Mouse (Mus musculus) G1E (cell line): ENCODE measurements around the gene Vps4b. TPM values are rescaled to one million over a fixed set of nuclear protein-coding genes. Genes with fewer than 3 reads are reported as not detected.

ENCODE experiments used
- ATAC-seq: 2 replicates; pipeline ENCODE4 v1.8.0; 2016; ENCODE audit warnings: mild to moderate bottlenecking; ENCODE audit not compliant: insufficient number of reproducible peaks, poor library complexity, low FRiP score, severe bottlenecking; ENCODE audit errors: extremely low read depth
- DNase-seq: peaks from one replicate; pipeline ENCODE4 v3.0.0; 2012; ENCODE audit warnings: low spot score
- H3K27me3 ChIP-seq: 2 replicates; pipeline ENCODE4 v1.6.1; 2012; ENCODE audit warnings: mild to moderate bottlenecking, low read length, inconsistent platforms; ENCODE audit not compliant: insufficient read depth
- H3K36me3 ChIP-seq: replicated peaks from 2 replicates; pipeline ENCODE3; 2012; ENCODE audit warnings: mild to moderate bottlenecking, inconsistent platforms
- H3K4me1 ChIP-seq: 2 replicates; pipeline ENCODE4 v1.6.1; 2012; ENCODE audit warnings: low read depth, low read length, inconsistent platforms, mixed read lengths; ENCODE audit not compliant: insufficient read depth
- H3K4me3 ChIP-seq: 2 replicates; pipeline ENCODE4 v1.5.1; 2012; ENCODE audit warnings: low read depth, mild to moderate bottlenecking, inconsistent platforms, low read length, moderate library complexity, mixed read lengths
- H3K9me3 ChIP-seq: replicated peaks from 2 replicates; pipeline ENCODE4 v1.6.1; 2012; ENCODE audit warnings: inconsistent platforms
- CTCF ChIP-seq: IDR thresholded peaks from 2 replicates; pipeline ENCODE4 v1.5.1; 2012; ENCODE audit warnings: low read depth, low read length, inconsistent platforms, mixed read lengths
- GATA1 ChIP-seq: IDR thresholded peaks from 2 replicates; pipeline ENCODE4 v1.6.1; 2012; ENCODE audit warnings: borderline replicate concordance, low read length, inconsistent platforms, mixed read lengths
- GATA2 ChIP-seq: IDR thresholded peaks from 2 replicates; pipeline ENCODE4 v1.6.1; 2012; ENCODE audit warnings: low read depth, low read length, inconsistent platforms, borderline replicate concordance
- POLR2AphosphoS5 ChIP-seq: IDR thresholded peaks from 2 replicates; pipeline ENCODE4 v1.6.1; 2012; ENCODE audit warnings: low read depth, low read length, inconsistent platforms; ENCODE audit not compliant: insufficient replicate concordance
- TAL1 ChIP-seq: conservative IDR thresholded peaks from 2 replicates; pipeline ENCODE4 v1.6.1; 2012; ENCODE audit warnings: low read depth, low read length, inconsistent platforms, mixed read lengths
- polyA plus RNA-seq: library from polyadenylated mRNA; stranded (reverse); fragments of >175 nt; gene quantifications from 2 replicates; pipeline ENCODE4 v1.2.3, GENCODE M21; 2012
- total RNA-seq, 2 experiments: library from RNA; stranded (forward) in 1 of 2; stranded (reverse) in 1 of 2; fragments of 200-1000 nt in 1 of 2; fragments of >200 nt in 1 of 2; fragmentation: Nextera tagmentation in 1 of 2; gene quantifications; 2 replicates each; pipeline ENCODE4 v1.2.3; 2014 to 2017

Vps4b gene
- total RNA-seq (2014; fragmentation: Nextera tagmentation) = 174 and 200 TPM in 2 replicates
- total RNA-seq (2017) = 159 and 219 TPM in 2 replicates
- 51.7 and 63.5 TPM in 2 replicates for polyA plus RNA-seq

GRCm38 (mm10) chr1:106796542-106796924 is at the start of gene Vps4b:
Vps4b (minus strand) TSS chr1:106796728.
- Histone ChIP-seq H3K27me3 (no peaks in the 10 kb centered on the region), H3K4me1 (peaks cover 33% of the 10 kb centered on the region), H3K36me3 (peaks cover 15% of the 10 kb centered on the region), H3K9me3 (no peaks in the 10 kb centered on the region), H3K4me3 (peak within 1 kb of the TSS; percentile 91)
- peak; percentile 95 for ATAC-seq
- TF ChIP-seq POLR2AphosphoS5 (peak; percentile 31; the same call in 1 of the 2 replicates), GATA1 (no peak)
- DNase-seq = peak; percentile 89

GRCm38 (mm10) chr1:106828784-106829183 is 32.3 kb upstream of the Vps4b start:
- no peaks in the 10 kb centered on the region for H3K27me3 ChIP-seq
- DNase-seq (no peak), ATAC-seq (no peak)
- no peak overlapping the region for H3K4me3 ChIP-seq
- no peaks in the 10 kb centered on the region for H3K4me1 ChIP-seq
- no peaks in the 10 kb centered on the region for H3K9me3 ChIP-seq
- no peaks in the 10 kb centered on the region for H3K36me3 ChIP-seq
- TF ChIP-seq GATA1 (no peak), GATA2 (no peak), POLR2AphosphoS5 (no peak), CTCF (no peak), TAL1 (no peak)

GRCm38 (mm10) chr1:106822297-106822696 is 25.8 kb upstream of the Vps4b start:
- ATAC-seq (no peak), DNase-seq (no peak)
- TF ChIP-seq TAL1 = no peak
- TF ChIP-seq POLR2AphosphoS5 = no peak
- TF ChIP-seq CTCF = no peak
- TF ChIP-seq GATA1 = no peak
- TF ChIP-seq GATA2 = no peak
- H3K27me3 ChIP-seq = peaks cover 4% of the 10 kb centered on the region; the same call in 1 of the 2 replicates
- H3K4me3 ChIP-seq = no peak overlapping the region
- H3K4me1 ChIP-seq = 0 out of 2 replicates have a peak, but pooled peaks cover 2% of the 10 kb centered on the region
- H3K36me3 ChIP-seq = no peaks in the 10 kb centered on the region
- H3K9me3 ChIP-seq = no peaks in the 10 kb centered on the region

- H3K9me3 ChIP-seq = no peaks in the 10 kb centered on the region
- H3K4me3 ChIP-seq = no peak overlapping the region
- H3K36me3 ChIP-seq = no peaks in the 10 kb centered on the region
- DNase-seq = peak; percentile 19
- peaks cover 9% of the 10 kb centered on the region for H3K27me3 ChIP-seq
- no peak; the same call in 1 of the 2 replicates for ATAC-seq
- TF ChIP-seq GATA1 (no peak), CTCF (no peak), POLR2AphosphoS5 (no peak), TAL1 (no peak), GATA2 (no peak)
- H3K4me1 ChIP-seq = peaks cover 5% of the 10 kb centered on the region; the same call in 1 of the 2 replicates
Measured at GRCm38 (mm10) chr1:106818323-106818722, 21.8 kb upstream of the Vps4b start.

- no peak overlapping the region for H3K4me3 ChIP-seq
- no peak for TF ChIP-seq POLR2AphosphoS5
- TF ChIP-seq TAL1 = no peak
- no peak for TF ChIP-seq GATA1
- no peaks in the 10 kb centered on the region for H3K9me3 ChIP-seq
- peaks cover 5% of the 10 kb centered on the region; the same call in 1 of the 2 replicates for H3K4me1 ChIP-seq
- peaks cover 9% of the 10 kb centered on the region for H3K27me3 ChIP-seq
- DNase-seq (no peak), ATAC-seq (no peak)
- H3K36me3 ChIP-seq = no peaks in the 10 kb centered on the region
Measured at GRCm38 (mm10) chr1:106816766-106817165, 20.2 kb upstream of the Vps4b start.

- Histone ChIP-seq H3K9me3 (no peaks in the 10 kb centered on the region), H3K27me3 (peaks cover 5% of the 10 kb centered on the region), H3K4me1 (peaks cover 5% of the 10 kb centered on the region; the same call in 1 of the 2 replicates), H3K36me3 (no peaks in the 10 kb centered on the region), H3K4me3 (no peak overlapping the region)
- DNase-seq (no peak), ATAC-seq (no peak)
- TF ChIP-seq GATA1 (no peak), POLR2AphosphoS5 (no peak), CTCF (no peak), GATA2 (no peak), TAL1 (no peak)
Measured at GRCm38 (mm10) chr1:106815265-106815664, 18.7 kb upstream of the Vps4b start.

GRCm38 (mm10) chr1:106814864-106815263 is 18.3 kb upstream of the Vps4b start:
- no peaks in the 10 kb centered on the region for H3K36me3 ChIP-seq
- no peak overlapping the region for H3K4me3 ChIP-seq
- peaks cover 5% of the 10 kb centered on the region for H3K27me3 ChIP-seq
- TF ChIP-seq GATA1 (no peak), CTCF (no peak), POLR2AphosphoS5 (no peak), GATA2 (no peak), TAL1 (no peak)
- no peak for DNase-seq
- ATAC-seq = no peak
- H3K9me3 ChIP-seq = no peaks in the 10 kb centered on the region
- peaks cover 5% of the 10 kb centered on the region; the same call in 1 of the 2 replicates for H3K4me1 ChIP-seq
